Mouse (Mus musculus): Measurements from ENCODE around the gene Polr2f. TPM values are rescaled to one million over a fixed set of nuclear protein-coding genes. Genes with fewer than 3 reads are reported as not detected.

Gene Polr2f
- 141 TPM for polyA plus RNA-seq (2017; shearing (Covaris generic))

DNA sequence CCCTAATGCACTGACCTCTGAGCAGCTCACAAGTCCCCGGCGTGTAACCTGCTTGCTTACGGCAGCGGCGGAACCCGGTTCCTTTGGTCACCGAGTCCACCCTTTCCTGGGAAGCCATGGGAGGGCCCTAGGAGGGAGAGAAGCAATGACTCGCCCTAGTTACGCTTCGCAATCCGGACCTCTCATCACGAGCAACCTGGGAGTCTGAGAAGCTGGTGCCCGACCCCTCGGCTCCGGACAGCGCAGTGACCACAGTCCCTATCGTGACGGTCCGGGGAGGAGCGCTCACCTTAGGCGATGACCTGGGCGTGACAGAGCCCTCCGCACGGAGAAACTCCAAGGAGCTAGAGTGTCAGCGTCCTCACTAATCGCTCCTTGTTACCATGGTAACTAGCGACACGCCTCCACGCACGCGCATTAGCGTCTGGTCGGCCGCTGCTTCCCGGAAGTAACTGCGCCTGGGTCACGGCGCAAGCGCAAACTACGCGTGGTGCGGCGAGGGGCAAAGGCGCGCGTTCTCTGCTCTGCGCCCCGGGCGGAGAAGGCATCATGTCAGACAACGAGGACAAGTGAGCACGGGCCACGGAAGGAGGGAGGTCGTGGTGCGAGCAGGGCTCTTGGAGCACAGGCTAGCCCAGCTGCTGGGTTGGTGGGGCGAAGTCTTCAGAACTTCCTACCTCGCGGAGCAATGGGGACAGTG lies at the start of gene Polr2f, which contains the start of gene 1700088E04Rik:
Polr2f (plus strand) TSS at position 144 of the 700 bp plus-strand sequence.
1700088E04Rik (minus strand) TSS at position 388 of the 700 bp plus-strand sequence.

DNA sequence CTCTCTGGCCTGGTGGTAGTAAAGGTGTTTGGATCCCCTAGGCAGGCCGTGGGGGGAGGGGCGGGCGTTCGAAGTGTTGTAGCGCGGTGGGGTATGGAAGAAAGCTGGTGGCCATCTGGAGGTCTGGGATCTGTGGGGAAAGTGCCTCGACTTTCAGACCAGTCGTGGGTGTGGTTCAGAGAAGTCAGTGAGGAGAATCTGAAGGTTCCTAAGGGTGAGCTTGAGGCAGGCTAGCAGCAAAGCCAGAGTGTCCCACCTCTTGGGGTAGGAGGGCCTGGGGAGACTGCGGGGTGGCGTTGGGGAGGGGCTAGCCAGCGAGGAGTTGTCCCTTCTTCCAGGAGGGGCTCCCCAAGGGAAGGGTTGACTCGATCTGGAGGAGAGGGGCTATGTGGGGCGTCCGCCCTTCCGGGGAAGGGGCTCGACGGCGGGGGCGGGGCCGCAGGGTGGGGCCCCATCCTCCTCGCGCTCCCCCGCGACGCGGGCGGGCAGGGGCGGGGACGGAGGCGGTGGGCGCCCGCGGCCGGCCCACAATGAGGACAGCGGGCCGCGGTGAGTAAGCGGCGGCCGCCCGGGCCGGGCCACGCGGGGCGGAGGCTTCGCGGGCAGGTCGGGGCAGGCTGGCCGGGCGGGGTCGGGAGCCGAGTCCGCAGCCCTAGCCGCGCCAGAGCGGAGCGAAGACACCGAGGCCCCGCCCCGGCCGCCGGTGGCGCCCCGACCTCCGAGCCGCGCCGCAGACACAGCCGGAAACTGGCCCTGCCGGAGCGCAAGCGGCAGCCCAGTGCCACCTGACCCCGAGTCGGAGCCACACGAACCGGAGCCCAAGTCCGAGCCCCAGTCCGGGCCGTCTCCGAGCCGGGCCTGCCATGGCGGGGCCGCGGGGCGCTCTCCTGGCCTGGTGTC lies 32.1 kb upstream of the Polr2f start, which contains the start of gene Micall1:
Micall1 (plus strand) TSS at position 478 of the 900 bp plus-strand sequence.

DNA sequence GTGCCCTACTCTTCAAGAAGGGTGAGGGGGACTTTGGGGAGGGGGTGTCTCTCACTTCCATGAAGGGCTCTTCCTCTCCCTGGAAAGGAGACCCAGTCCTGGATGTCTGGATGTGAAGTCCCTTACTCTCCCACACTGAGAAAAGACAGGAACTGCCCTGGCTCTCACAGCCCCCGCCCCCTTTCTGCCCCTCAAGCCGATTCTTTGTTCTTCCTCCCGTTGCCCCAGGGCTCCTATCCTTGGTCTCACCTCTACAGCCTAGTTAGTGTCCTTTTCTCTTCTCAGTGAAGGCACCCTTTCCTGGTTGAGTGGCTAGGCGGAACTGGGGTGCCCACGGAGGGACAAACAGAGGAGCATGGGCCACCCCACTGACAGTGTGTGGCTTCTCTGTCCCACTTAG lies 24.3 kb downstream of the Polr2f start, which contains the start of gene Sox10:
Sox10 (minus strand) TSS at position 101 of the 400 bp plus-strand sequence.

Other genes starting within 250 kb of the Polr2f start
- 0.39 TPM for gene Gm49510, start 241.3 kb upstream of the Polr2f start, polyA plus RNA-seq (2017; shearing (Covaris generic))
- 238 TPM for gene Sh3bp1, start 241.2 kb upstream of the Polr2f start, polyA plus RNA-seq (2017; shearing (Covaris generic))
- 28.4 TPM for gene Pdxp, start 227.1 kb upstream of the Polr2f start, polyA plus RNA-seq (2017; shearing (Covaris generic))
- gene Lgals1, start 214.3 kb upstream of the Polr2f start, polyA plus RNA-seq (2017; shearing (Covaris generic)): 284 TPM
- gene Nol12, start 206.1 kb upstream of the Polr2f start, polyA plus RNA-seq (2017; shearing (Covaris generic)): 48.6 TPM
- gene Triobp, start 193.3 kb upstream of the Polr2f start, polyA plus RNA-seq (2017; shearing (Covaris generic)): 92.1 TPM
- gene H1f0, start 112.6 kb upstream of the Polr2f start, polyA plus RNA-seq (2017; shearing (Covaris generic)): 83.9 TPM
- gene Galr3, start 99.1 kb upstream of the Polr2f start, polyA plus RNA-seq (2017; shearing (Covaris generic)): 1.2 TPM
- gene Ankrd54, start 78.1 kb upstream of the Polr2f start, polyA plus RNA-seq (2017; shearing (Covaris generic)): 59.7 TPM
- 155 TPM for gene Eif3l, start 65.8 kb upstream of the Polr2f start, polyA plus RNA-seq (2017; shearing (Covaris generic))
- 45.8 TPM for gene Micall1, start 32.1 kb upstream of the Polr2f start, polyA plus RNA-seq (2017; shearing (Covaris generic))
- gene 1700088E04Rik, start 244 bp downstream of the Polr2f start, polyA plus RNA-seq (2017; shearing (Covaris generic)): 1.8 TPM
- not detected for gene Sox10, start 24.2 kb downstream of the Polr2f start, polyA plus RNA-seq (2017; shearing (Covaris generic))
- 35.0 TPM for gene Pick1, start 88.2 kb downstream of the Polr2f start, polyA plus RNA-seq (2017; shearing (Covaris generic))
- gene Gm49486, start 88.4 kb downstream of the Polr2f start, polyA plus RNA-seq (2017; shearing (Covaris generic)): not detected
- gene Slc16a8, start 113.8 kb downstream of the Polr2f start, polyA plus RNA-seq (2017; shearing (Covaris generic)): not detected
- gene Baiap2l2, start 144.5 kb downstream of the Polr2f start, polyA plus RNA-seq (2017; shearing (Covaris generic)): 2.0 TPM
- 10.1 TPM for gene Pla2g6, start 187.4 kb downstream of the Polr2f start, polyA plus RNA-seq (2017; shearing (Covaris generic))
- 1.5 TPM for gene Maff, start 205.6 kb downstream of the Polr2f start, polyA plus RNA-seq (2017; shearing (Covaris generic))

Measured in CD4-positive, CD25-positive, alpha-beta regulatory T cell (primary cell).